ENCODE assay signal across 8 mouse cellular contexts in genomic region chr8:69973063-69973441, GRCm38 (mm10). TPM values are rescaled to one million over a fixed set of nuclear protein-coding genes. Genes with fewer than 3 reads are reported as not detected.
DNase-seq lines count a peak whose midpoint lies in the region; ATAC-seq and TF ChIP-seq lines count a peak whose summit lies in the region.

No protein-coding gene starts in this region.

- H3K9me3 ChIP-seq in heart, embryonic 13.5 days = no peaks in the 10 kb centered on the region
- no peaks in the 10 kb centered on the region for H3K9me3 ChIP-seq in ES-Bruce4 (replicated peaks; ENCODE audit: control insufficient read depth, insufficient read depth, low read length, poor library complexity, severe bottlenecking)
- no peaks in the 10 kb centered on the region for H3K9me3 ChIP-seq in forebrain, embryonic 16.5 days (ENCODE audit: control insufficient read depth, low read length)
- no peaks in the 10 kb centered on the region for H3K9me3 ChIP-seq in liver, postnatal 0 days (ENCODE audit: low read length)

- no peak for TF ChIP-seq CTCF in ES-Bruce4 (IDR thresholded peaks at IDR 0.05; ENCODE audit: low read depth, low read length)
- TF ChIP-seq CTCF in liver, postnatal 0 days (IDR thresholded peaks at IDR 0.05; ENCODE audit: low read depth) = no peak

- peak overlapping the region; percentile 90 for H3K4me2 ChIP-seq in heart, embryonic 13.5 days
- peak overlapping the region; percentile 65 for H3K4me2 ChIP-seq in forebrain, embryonic 16.5 days (ENCODE audit: low read length)
- peak overlapping the region; percentile 95 for H3K4me2 ChIP-seq in liver, postnatal 0 days (ENCODE audit: low read depth, low read length)

- H3K27ac ChIP-seq in heart, embryonic 13.5 days (replicated peaks) = peak overlapping the region; percentile 88
- no peak overlapping the region for H3K27ac ChIP-seq in ES-Bruce4 (ENCODE audit: insufficient read depth, low read length)
- H3K27ac ChIP-seq in forebrain, embryonic 16.5 days (ENCODE audit: low read length) = no peak overlapping the region
- H3K27ac ChIP-seq in liver, postnatal 0 days (ENCODE audit: low read depth) = no peak overlapping the region

- TF ChIP-seq EP300 in ES-Bruce4 (IDR thresholded peaks at IDR 0.05; ENCODE audit: insufficient read depth, low read depth, low read length) = no peak
- no peak for TF ChIP-seq EP300 in liver, postnatal 0 days (IDR thresholded peaks at IDR 0.05; ENCODE audit: low read depth)

- TF ChIP-seq POLR2A in ES-Bruce4 (IDR thresholded peaks at IDR 0.05; ENCODE audit: insufficient read depth, low read length) = no peak

- H3K36me3 ChIP-seq in heart, embryonic 13.5 days = no peaks in the 10 kb centered on the region
- peaks cover 21% of the 10 kb centered on the region; the same call in 1 of the 2 replicates for H3K36me3 ChIP-seq in ES-Bruce4 (ENCODE audit: control insufficient read depth, insufficient read depth, low read length, poor library complexity, severe bottlenecking)
- no peaks in the 10 kb centered on the region for H3K36me3 ChIP-seq in forebrain, embryonic 16.5 days (ENCODE audit: control insufficient read depth, insufficient read depth)
- H3K36me3 ChIP-seq in liver, postnatal 0 days (replicated peaks; ENCODE audit: insufficient read depth, low read length) = no peaks in the 10 kb centered on the region

- intact Hi-C loops in heart, postnatal 10 days (cut with DNase I) = loop anchor here (2.0 kb wide), 2 partner anchors 34 to 52 kb away; no protein-coding TSS in a partner anchor
- intact Hi-C loops in left cerebral cortex, postnatal 10 days (cut with DNase I) = no loop called here

- H3K4me3 ChIP-seq in heart, embryonic 13.5 days = peak overlapping the region; percentile 88
- H3K4me3 ChIP-seq in ES-Bruce4 (ENCODE audit: low read depth, low read length) = peak overlapping the region; percentile 75
- peak overlapping the region; percentile 90 for H3K4me3 ChIP-seq in forebrain, embryonic 16.5 days (replicated peaks; ENCODE audit: low read length)
- peak overlapping the region; percentile 92 for H3K4me3 ChIP-seq in liver, postnatal 0 days (ENCODE audit: low read depth, low read length)

- no peak for ATAC-seq in heart, embryonic 13.5 days (ENCODE audit: extremely low read depth, insufficient number of reproducible peaks, low FRiP score, low TSS enrichment)
- no peak; the same call in 1 of the 2 replicates for ATAC-seq in forebrain, embryonic 16.5 days
- no peak for ATAC-seq in liver, postnatal 0 days
- ATAC-seq in cerebellum, adult (ENCODE audit: insufficient number of reproducible peaks, low FRiP score, low TSS enrichment) = no peak

- H3K4me1 ChIP-seq in heart, embryonic 13.5 days = peaks cover 52% of the 10 kb centered on the region
- H3K4me1 ChIP-seq in ES-Bruce4 (ENCODE audit: control insufficient read depth, insufficient read depth, low read length) = peaks cover 7% of the 10 kb centered on the region
- H3K4me1 ChIP-seq in forebrain, embryonic 16.5 days (replicated peaks; ENCODE audit: control insufficient read depth, insufficient read depth, low read length) = peaks cover 18% of the 10 kb centered on the region
- peaks cover 48% of the 10 kb centered on the region for H3K4me1 ChIP-seq in liver, postnatal 0 days (ENCODE audit: insufficient read depth)

- no peaks in the 10 kb centered on the region for H3K27me3 ChIP-seq in heart, embryonic 13.5 days (replicated peaks)
- no peaks in the 10 kb centered on the region for H3K27me3 ChIP-seq in ES-Bruce4 (ENCODE audit: control insufficient read depth, insufficient read depth, low read length, poor library complexity, severe bottlenecking)
- no peaks in the 10 kb centered on the region for H3K27me3 ChIP-seq in forebrain, embryonic 16.5 days (replicated peaks; ENCODE audit: control insufficient read depth, insufficient read depth, low read length)
- H3K27me3 ChIP-seq in liver, postnatal 0 days (ENCODE audit: insufficient read depth, low read length) = no peaks in the 10 kb centered on the region

- WGBS in heart, embryonic 13.5 days = 15% methylated on average over 7 of the region's 7 CpGs
- 9% methylated on average over 7 of the region's 7 CpGs for WGBS in forebrain, embryonic 16.5 days
- WGBS in liver, postnatal 0 days (ENCODE audit: insufficient replicate concordance) = 19% methylated on average over 7 of the region's 7 CpGs

- DNase-seq in heart, postnatal 10 days = no peak
- DNase-seq in liver, postnatal 0 days = no peak
- no peak for DNase-seq in cerebellum, adult 11-12 months
- DNase-seq in left cerebral cortex, postnatal 10 days (ENCODE audit: extremely low spot score in 1 of 2, low spot score in 2 of 2) = no peak

- H3K9ac ChIP-seq in heart, embryonic 13.5 days = peak overlapping the region; percentile 95
- H3K9ac ChIP-seq in ES-Bruce4 (ENCODE audit: low read depth, poor library complexity, severe bottlenecking) = peak overlapping the region; percentile 99
- H3K9ac ChIP-seq in forebrain, embryonic 16.5 days (replicated peaks; ENCODE audit: low read depth, low read length) = peak overlapping the region; percentile 70
- peak overlapping the region; percentile 96 for H3K9ac ChIP-seq in liver, postnatal 0 days (replicated peaks)

RNA-seq across cellular contexts. Expression of gene Gatad2a, which starts 23.1 kb away (rescaled TPM):
- polyA plus RNA-seq in heart, embryonic 13.5 days (2015; fragmentation: Nextera tagmentation; extraction: Ambion mirVana) = 27.3 and 29.9 TPM in 2 replicates
- 10 to 100 TPM; 62.1 to 63.1 TPM for total RNA-seq in heart, postnatal 10 days (2021)
- polyA plus RNA-seq in ES-Bruce4 (2011; ENCODE audit: insufficient read depth, insufficient read length, low read depth, missing spikeins) = 155 TPM in 2 replicates
- 22.6 and 23.5 TPM in 2 replicates for polyA plus RNA-seq in forebrain, embryonic 16.5 days (2015; fragmentation: Nextera tagmentation; extraction: Ambion mirVana)
- 19.5 and 20.7 TPM in 2 replicates for polyA plus RNA-seq in liver, postnatal 0 days (2015; fragmentation: Nextera tagmentation; extraction: Ambion mirVana)
- total RNA-seq in left cerebral cortex, postnatal 10 days (2021) = 10 to 100 TPM; 24.8 to 30.0 TPM
